Mouse (Mus musculus) CD4-positive helper T cell, adult 2 months (primary cell): Measurements from ENCODE around the gene Socs3.
A peak's percentile ranks its signal among the peaks of the same experiment; 100 is the strongest.

Source experiments
- DNase-seq: peaks from one replicate; pipeline ENCODE4 v3.0.0-alpha.2; 2012; ENCODE audit warnings: low read depth, missing footprints, low spot score

Socs3 gene

GRCm38 (mm10) chr11:117969945-117970872 lies at the start of gene Socs3:
TSS of gene Socs3 (minus strand) at chr11:117970047.
- DNase-seq: peak; percentile 94

GRCm38 (mm10) chr11:118018328-118018727 lies 48.5 kb upstream of the Socs3 start:
- DNase-seq: peak; percentile 47

GRCm38 (mm10) chr11:118015381-118016145 lies 45.7 kb upstream of the Socs3 start:
- peak; percentile 58 for DNase-seq

- peak; percentile 76 for DNase-seq
Observed at GRCm38 (mm10) chr11:118014391-118014995, 44.6 kb upstream of the Socs3 start.

- DNase-seq: no peak
Observed at GRCm38 (mm10) chr11:118013339-118013738, 43.5 kb upstream of the Socs3 start.

- no peak for DNase-seq
Observed at GRCm38 (mm10) chr11:118012595-118012994, 42.7 kb upstream of the Socs3 start.

GRCm38 (mm10) chr11:118009865-118010571 lies 40.2 kb upstream of the Socs3 start:
- DNase-seq: no peak

GRCm38 (mm10) chr11:118008843-118009242 lies 39.0 kb upstream of the Socs3 start:
- DNase-seq: no peak

- DNase-seq: no peak
Observed at GRCm38 (mm10) chr11:118008144-118008805, 38.4 kb upstream of the Socs3 start.

GRCm38 (mm10) chr11:118007460-118008143 lies 37.8 kb upstream of the Socs3 start:
- peak; percentile 55 for DNase-seq

GRCm38 (mm10) chr11:118004217-118004616 lies 34.4 kb upstream of the Socs3 start:
- no peak for DNase-seq

GRCm38 (mm10) chr11:118003718-118004117 lies 33.9 kb upstream of the Socs3 start:
- DNase-seq: no peak

- no peak for DNase-seq
Observed at GRCm38 (mm10) chr11:118003176-118003575, 33.3 kb upstream of the Socs3 start.

- DNase-seq: peak; percentile 64
Observed at GRCm38 (mm10) chr11:118000565-118001215, 30.8 kb upstream of the Socs3 start.

GRCm38 (mm10) chr11:118000083-118000482 lies 30.2 kb upstream of the Socs3 start:
- DNase-seq: no peak

- DNase-seq: no peak
Observed at GRCm38 (mm10) chr11:117999260-117999934, 29.6 kb upstream of the Socs3 start.

- no peak for DNase-seq
Observed at GRCm38 (mm10) chr11:117998356-117998755, 28.5 kb upstream of the Socs3 start.

GRCm38 (mm10) chr11:117997085-117997484 lies 27.2 kb upstream of the Socs3 start:
- no peak for DNase-seq

GRCm38 (mm10) chr11:117996066-117996465 lies 26.2 kb upstream of the Socs3 start:
- DNase-seq: no peak
